Mouse (Mus musculus): ENCODE results near the gene Odf4. TPM values are rescaled to one million over a fixed set of nuclear protein-coding genes. Genes with fewer than 3 reads are reported as not detected.

The Odf4 gene
- total RNA-seq, 2 experiments from 2014 or later, result not detected

Other genes with a start within 250 kb of the Odf4 start
- gene Myh10, start 235.5 kb downstream of the Odf4 start, total RNA-seq (2021), result 10 to 100 TPM; 18.7 to 20.5 TPM
- gene Ndel1, start 55.2 kb downstream of the Odf4 start, total RNA-seq (2021), result 10 to 100 TPM; 69.4 to 71.0 TPM
- gene Rnf222, start 38.5 kb downstream of the Odf4 start, total RNA-seq (2021), result not detected
- 100 to 1,000 TPM; 573 to 637 TPM for gene Rpl26, start 25.5 kb downstream of the Odf4 start, total RNA-seq (2021)
- 1 to 10 TPM; 8.4 to 9.6 TPM for gene Arhgef15, start 30.4 kb upstream of the Odf4 start, total RNA-seq (2021)
- gene Slc25a35, start 41.0 kb upstream of the Odf4 start, total RNA-seq (2021), result 1 to 10 TPM; 3.8 to 4.6 TPM
- 10 to 100 TPM; 59.6 to 60.4 TPM for gene Rangrf, start 48.1 kb upstream of the Odf4 start, total RNA-seq (2021)
- 1 to 10 TPM; 6.7 to 7.0 TPM for gene Pfas, start 81.4 kb upstream of the Odf4 start, total RNA-seq (2021)
- 10 to 100 TPM in 1 of 2 experiments, 1 to 10 TPM in 1; 8.9 to 10.9 TPM for gene Ctc1, start 88.8 kb upstream of the Odf4 start, total RNA-seq (2021)
- under 1 TPM; 0.54 to 0.88 TPM for gene Aurkb, start 118.6 kb upstream of the Odf4 start, total RNA-seq (2021)
- 10 to 100 TPM; 15.5 to 15.9 TPM for gene Borcs6, start 132.6 kb upstream of the Odf4 start, total RNA-seq (2021)
- gene Tmem107, start 143.7 kb upstream of the Odf4 start, total RNA-seq (2021), result 1 to 10 TPM; 3.9 to 4.1 TPM
- 10 to 100 TPM; 34.9 to 35.2 TPM for gene Vamp2, start 161.4 kb upstream of the Odf4 start, total RNA-seq (2021)
- 10 to 100 TPM; 21.0 to 50.8 TPM for gene Per1, start 168.1 kb upstream of the Odf4 start, total RNA-seq (2021)
- gene Hes7, start 193.3 kb upstream of the Odf4 start, total RNA-seq (2021), result not detected
- under 1 TPM in 1 of 2 experiments, not detected in 1; 0.21 TPM for gene 9130213A22Rik, start 195.5 kb upstream of the Odf4 start, total RNA-seq (2021)
- not detected for gene Aloxe3, start 198.8 kb upstream of the Odf4 start, total RNA-seq (2021)
- gene Alox12b, start 229.9 kb upstream of the Odf4 start, total RNA-seq (2021), result under 1 TPM in 1 of 2 experiments, not detected in 1; 0.18 TPM